Mouse (Mus musculus): ENCODE data around the gene Syn2.

DNA sequence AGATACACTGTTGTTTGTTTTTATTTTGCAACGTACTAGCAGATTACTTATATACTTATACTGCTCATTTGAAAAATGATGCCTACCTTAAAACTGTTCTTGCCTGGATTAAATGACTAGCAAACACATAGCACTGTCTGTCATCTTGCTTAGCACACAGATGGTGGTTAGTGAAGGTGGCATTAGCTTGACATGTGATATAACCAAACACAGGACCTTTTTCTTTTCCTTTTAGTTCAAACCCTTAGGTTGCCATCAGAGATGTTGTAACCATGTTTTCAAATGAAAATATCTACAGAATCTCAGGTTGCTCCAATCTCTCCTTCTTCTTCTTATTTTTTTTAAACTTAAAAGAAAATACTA, 9.4 kb upstream of the Syn2 start:
- TF ChIP-seq CTCF (IDR thresholded peaks at IDR 0.05; ENCODE audit: low read depth, low read length) (no peak), GATA1 (IDR thresholded peaks at IDR 0.05; ENCODE audit: borderline replicate concordance, low read length) (no peak), POLR2AphosphoS5 (IDR thresholded peaks at IDR 0.05; ENCODE audit: insufficient replicate concordance, low read depth, low read length) (no peak)

All from G1E (cell line).